Mouse (Mus musculus) gastrocnemius, postnatal 36 days (tissue): ENCODE data around the gene Prkacb. TPM values are rescaled to one million over a fixed set of nuclear protein-coding genes. Genes with fewer than 3 reads are reported as not detected.

Experiments
- DNase-seq, 2 experiments: peaks; one replicate each; pipeline ENCODE4 v3.0.0; 2022
- intact Hi-C: fragments of 180-260 bp; cut with DNase I; formaldehyde crosslinking; loops from one replicate; pipeline ENCODE4 v1.15.1; 2025
- total RNA-seq, 2 experiments: library from RNA; stranded (reverse); gene quantifications; 2 replicates each; pipeline ENCODE4 v1.2.3; 2021

The Prkacb gene
- total RNA-seq, 2 experiments from 2014 or later, result 35.5 to 39.4 TPM

DNA sequence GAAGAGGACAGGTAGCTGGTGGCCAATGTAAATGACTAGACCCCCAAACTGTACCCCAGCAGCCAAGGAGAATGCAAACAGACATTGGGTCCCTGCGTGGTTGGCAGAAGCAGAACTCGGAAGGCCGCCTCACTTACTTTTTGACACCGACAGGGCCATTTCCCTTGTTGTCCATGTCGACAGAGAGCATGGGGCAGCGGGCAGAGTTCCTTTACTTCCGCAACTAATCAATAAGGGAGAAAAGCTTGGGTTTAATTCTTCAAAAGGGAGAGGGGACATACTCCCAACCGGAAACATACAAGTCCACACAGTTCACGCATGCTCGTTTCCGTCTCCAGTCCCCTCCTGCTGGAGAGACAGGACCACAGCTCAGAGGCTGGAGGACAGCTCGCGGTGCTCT, 132.2 kb downstream of the Prkacb start:
- intact Hi-C loops, result no loop called here
- no peak for DNase-seq

DNA sequence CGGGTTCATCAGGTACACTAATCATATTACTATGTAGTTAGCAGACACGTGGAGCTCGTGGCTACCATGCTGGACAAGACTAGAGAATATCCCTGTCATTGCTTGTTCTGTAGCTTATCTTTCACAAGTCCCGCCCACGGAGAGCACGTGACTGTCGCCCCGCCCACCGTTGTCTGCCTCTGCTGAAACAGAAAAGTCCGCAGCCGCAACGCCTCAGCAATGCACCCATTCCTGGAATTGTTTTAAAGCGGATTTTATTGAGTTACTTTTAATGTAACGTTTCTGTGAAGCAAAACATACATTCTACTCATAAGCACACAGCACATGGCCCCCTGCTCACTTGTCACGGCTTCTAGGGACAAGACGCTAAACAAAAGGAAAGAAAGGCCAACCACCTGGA, 133.1 kb downstream of the Prkacb start:
- intact Hi-C loops, result no loop called here
- no peak for DNase-seq

Other genes starting within 250 kb of the Prkacb start
- gene Uox, start 242.6 kb downstream of the Prkacb start, total RNA-seq, result under 1 TPM in 1 of 2 experiments, not detected in 1; 0.46 TPM
- not detected for gene Dnase2b, start 197.4 kb downstream of the Prkacb start, total RNA-seq
- gene 4930503B20Rik, start 161.7 kb downstream of the Prkacb start, total RNA-seq, result not detected
- under 1 TPM; 0.39 to 0.82 TPM for gene Samd13, start 127.4 kb downstream of the Prkacb start, total RNA-seq
- 10 to 100 TPM; 52.2 to 66.2 TPM for gene Ttll7, start 39.4 kb upstream of the Prkacb start, total RNA-seq